Mouse (Mus musculus) hindbrain, embryonic 13.5 days (tissue): ENCODE data around the gene 2200002D01Rik. TPM values are rescaled to one million over a fixed set of nuclear protein-coding genes. Genes with fewer than 3 reads are reported as not detected.
A peak's percentile ranks its signal among the peaks of the same experiment; 100 is the strongest.
"Not testable (repeated sequence)": the region's sequence is repeated elsewhere in the genome, so short reads cannot be mapped to it uniquely, and the experiment has no call there.

ENCODE experiments used
- ATAC-seq: fragments of 200-750 bp; cut with Nextera tagmentation; 2 replicates; pipeline ENCODE4 v1.8.0; 2017; ENCODE audit warnings: moderate TSS enrichment; ENCODE audit not compliant: low FRiP score
- H3K27ac ChIP-seq: fragments of 300-500 bp; sonication (generic); 2 replicates; pipeline ENCODE4 v1.5.1; 2015; ENCODE audit warnings: inconsistent platforms, mild to moderate bottlenecking, moderate library complexity
- H3K27me3 ChIP-seq: fragments of 300-500 bp; sonication (generic); 2 replicates; pipeline ENCODE4 v1.6.1; 2015; ENCODE audit warnings: mild to moderate bottlenecking, inconsistent platforms
- H3K36me3 ChIP-seq: fragments of 300-500 bp; sonication (generic); 2 replicates; pipeline ENCODE4 v1.6.1; 2015; ENCODE audit warnings: mild to moderate bottlenecking, inconsistent platforms
- H3K4me1 ChIP-seq: fragments of 300-500 bp; sonication (generic); replicated peaks from 2 replicates; pipeline ENCODE4 v1.6.1; 2015; ENCODE audit warnings: inconsistent platforms
- H3K4me2 ChIP-seq: fragments of 300-500 bp; sonication (generic); 2 replicates; pipeline ENCODE4 v1.6.1; 2015; ENCODE audit warnings: inconsistent platforms, mild to moderate bottlenecking, moderate library complexity
- H3K4me3 ChIP-seq: fragments of 300-500 bp; sonication (generic); 2 replicates; pipeline ENCODE4 v1.5.1; 2015; ENCODE audit warnings: mild to moderate bottlenecking, inconsistent platforms
- H3K9ac ChIP-seq: fragments of 300-500 bp; sonication (generic); 2 replicates; pipeline ENCODE4 v1.6.1; 2015; ENCODE audit warnings: mild to moderate bottlenecking, inconsistent platforms
- H3K9me3 ChIP-seq: fragments of 300-500 bp; sonication (generic); 2 replicates; pipeline ENCODE4 v1.6.1; 2016; ENCODE audit warnings: inconsistent platforms
- WGBS: fragments of 180-500 bp; shearing (Covaris S2); methylation state at CpG from one replicate; pipeline ENCODE4 v1.1.7; 2015; 5-methylcytosine and 5-hydroxymethylcytosine counted together
- polyA plus RNA-seq: library from polyadenylated mRNA; unstranded; fragments of >200 nt; fragmentation: Nextera tagmentation; extraction: Ambion mirVana; gene quantifications from 2 replicates; pipeline ENCODE4 v1.2.1, GENCODE M21; 2015

2200002D01Rik gene
- polyA plus RNA-seq, 1 experiment from 2014 or later: 1.7 TPM

GRCm38 (mm10) chr7:29247314-29247700 lies 959 bp downstream of the 2200002D01Rik start:
- Histone ChIP-seq H3K27me3 (peaks cover 32% of the 10 kb centered on the region), H3K4me3 (no peak overlapping the region; the same call in 1 of the 2 replicates), H3K4me1 (peaks cover 11% of the 10 kb centered on the region), H3K36me3 (peaks cover 31% of the 10 kb centered on the region), H3K27ac (no peak overlapping the region), H3K4me2 (peak overlapping the region; percentile 40), H3K9ac (no peak overlapping the region), H3K9me3 (no peaks in the 10 kb centered on the region)
- no peak for ATAC-seq
- 25% methylated on average over 16 of the region's 16 CpGs for WGBS

GRCm38 (mm10) chr7:29246619-29247313 lies 1.5 kb downstream of the 2200002D01Rik start:
- Histone ChIP-seq H3K9me3 (no peaks in the 10 kb centered on the region), H3K36me3 (peaks cover 31% of the 10 kb centered on the region), H3K4me1 (peaks cover 11% of the 10 kb centered on the region), H3K4me2 (no peak overlapping the region), H3K27ac (no peak overlapping the region), H3K27me3 (peaks cover 32% of the 10 kb centered on the region), H3K9ac (no peak overlapping the region), H3K4me3 (no peak overlapping the region)
- ATAC-seq: no peak
- 90% methylated on average over 21 of the region's 21 CpGs for WGBS

GRCm38 (mm10) chr7:29246015-29246414 lies 2.3 kb downstream of the 2200002D01Rik start:
- 93% methylated on average over 5 of the region's 5 CpGs for WGBS
- Histone ChIP-seq H3K4me1 (peaks cover 11% of the 10 kb centered on the region), H3K9ac (no peak overlapping the region), H3K9me3 (no peaks in the 10 kb centered on the region), H3K27me3 (peaks cover 32% of the 10 kb centered on the region), H3K36me3 (peaks cover 31% of the 10 kb centered on the region), H3K27ac (no peak overlapping the region), H3K4me2 (no peak overlapping the region), H3K4me3 (no peak overlapping the region)
- ATAC-seq: no peak

- Histone ChIP-seq H3K4me3 (no peak overlapping the region), H3K9ac (no peak overlapping the region), H3K27me3 (peaks cover 32% of the 10 kb centered on the region), H3K4me2 (no peak overlapping the region), H3K4me1 (peaks cover 11% of the 10 kb centered on the region), H3K36me3 (peaks cover 31% of the 10 kb centered on the region), H3K27ac (no peak overlapping the region), H3K9me3 (no peaks in the 10 kb centered on the region)
- no peak for ATAC-seq
- 85% methylated on average over 6 of the region's 7 CpGs for WGBS
These were observed 3.4 kb downstream of the 2200002D01Rik start for GRCm38 (mm10) chr7:29244732-29245416.

GRCm38 (mm10) chr7:29238019-29238967 lies 10.0 kb downstream of the 2200002D01Rik start, which contains the start of gene Yif1b:
Gene Yif1b (plus strand): TSS chr7:29238329.
- no peaks in the 10 kb centered on the region for H3K36me3 ChIP-seq
- H3K4me3 ChIP-seq: peak within 1 kb of the TSS; percentile 65
- H3K4me2 ChIP-seq: peak within 1 kb of the TSS; percentile 64
- peak within 1 kb of the TSS; percentile 78 for H3K9ac ChIP-seq
- peaks cover 13% of the 10 kb centered on the region for H3K4me1 ChIP-seq
- under 1% methylated on average over 60 of the region's 60 CpGs for WGBS
- peak; percentile 98 for ATAC-seq
- H3K27me3 ChIP-seq: peaks cover 14% of the 10 kb centered on the region
- H3K27ac ChIP-seq: peak within 1 kb of the TSS; percentile 88
- no peaks in the 10 kb centered on the region for H3K9me3 ChIP-seq

GRCm38 (mm10) chr7:29237596-29237995 lies 10.7 kb downstream of the 2200002D01Rik start:
- H3K4me2 ChIP-seq: peak overlapping the region; percentile 64
- 32% methylated on average over 6 of the region's 6 CpGs for WGBS
- peak overlapping the region; percentile 78 for H3K9ac ChIP-seq
- peak; percentile 30 for ATAC-seq
- peaks cover 21% of the 10 kb centered on the region for H3K27me3 ChIP-seq
- H3K4me1 ChIP-seq: peaks cover 13% of the 10 kb centered on the region
- peak overlapping the region; percentile 88 for H3K27ac ChIP-seq
- H3K36me3 ChIP-seq, H3K9me3 ChIP-seq: not testable (repeated sequence)
- peak overlapping the region; percentile 65 for H3K4me3 ChIP-seq

- Histone ChIP-seq H3K36me3 (no peaks in the 10 kb centered on the region), H3K4me3 (no peak overlapping the region), H3K27me3 (peaks cover 31% of the 10 kb centered on the region), H3K4me2 (no peak overlapping the region), H3K9me3 (no peaks in the 10 kb centered on the region), H3K4me1 (peaks cover 23% of the 10 kb centered on the region), H3K9ac (no peak overlapping the region), H3K27ac (no peak overlapping the region)
- no peak for ATAC-seq
- 84% methylated on average over 4 of the region's 4 CpGs for WGBS
These were observed 11.7 kb downstream of the 2200002D01Rik start for GRCm38 (mm10) chr7:29236593-29236992.

GRCm38 (mm10) chr7:29234661-29235060 lies 13.6 kb downstream of the 2200002D01Rik start:
- H3K9me3 ChIP-seq: no peaks in the 10 kb centered on the region
- H3K36me3 ChIP-seq: no peaks in the 10 kb centered on the region
- H3K27me3 ChIP-seq: peaks cover 50% of the 10 kb centered on the region
- H3K4me2 ChIP-seq: no peak overlapping the region
- 82% methylated on average over 5 of the region's 5 CpGs for WGBS
- no peak overlapping the region for H3K9ac ChIP-seq
- no peak overlapping the region for H3K4me3 ChIP-seq
- no peak for ATAC-seq
- peaks cover 22% of the 10 kb centered on the region for H3K4me1 ChIP-seq
- no peak overlapping the region for H3K27ac ChIP-seq

GRCm38 (mm10) chr7:29233745-29234144 lies 14.5 kb downstream of the 2200002D01Rik start:
- Histone ChIP-seq H3K9me3 (no peaks in the 10 kb centered on the region), H3K27ac (no peak overlapping the region), H3K9ac (no peak overlapping the region), H3K4me2 (no peak overlapping the region), H3K36me3 (no peaks in the 10 kb centered on the region), H3K4me3 (no peak overlapping the region), H3K4me1 (peaks cover 13% of the 10 kb centered on the region), H3K27me3 (peaks cover 59% of the 10 kb centered on the region)
- no peak for ATAC-seq
- 84% methylated on average over 6 of the region's 6 CpGs for WGBS

GRCm38 (mm10) chr7:29232247-29233013 lies 15.8 kb downstream of the 2200002D01Rik start, which contains the start of gene Kcnk6:
Gene Kcnk6 (minus strand): TSS chr7:29232515.
- Histone ChIP-seq H3K9ac (peak within 1 kb of the TSS; percentile 75), H3K4me2 (peak within 1 kb of the TSS; percentile 89), H3K36me3 (no peaks in the 10 kb centered on the region), H3K4me1 (peaks cover 10% of the 10 kb centered on the region), H3K27me3 (peaks cover 60% of the 10 kb centered on the region), H3K27ac (no peak within 1 kb of the TSS), H3K9me3 (no peaks in the 10 kb centered on the region), H3K4me3 (peak within 1 kb of the TSS; percentile 48)
- WGBS: 2% methylated on average over 61 of the region's 62 CpGs
- ATAC-seq: peak; percentile 53; the same call in 1 of the 2 replicates

GRCm38 (mm10) chr7:29231517-29231916 lies 16.7 kb downstream of the 2200002D01Rik start:
- Histone ChIP-seq H3K4me1 (peaks cover 10% of the 10 kb centered on the region), H3K27me3 (peaks cover 60% of the 10 kb centered on the region), H3K9me3 (no peaks in the 10 kb centered on the region), H3K4me2 (peak overlapping the region; percentile 89; the same call in 1 of the 2 replicates), H3K4me3 (peak overlapping the region; percentile 48; the same call in 1 of the 2 replicates), H3K9ac (no peak overlapping the region), H3K36me3 (no peaks in the 10 kb centered on the region), H3K27ac (no peak overlapping the region)
- no peak for ATAC-seq
- WGBS: 50% methylated on average over 3 of the region's 3 CpGs
